Mouse (Mus musculus): ENCODE results near the gene Prss40. TPM values are rescaled to one million over a fixed set of nuclear protein-coding genes. Genes with fewer than 3 reads are reported as not detected.
"Not testable (repeated sequence)": the region's sequence is repeated elsewhere in the genome, so short reads cannot be mapped to it uniquely, and the experiment has no call there.

The Prss40 gene
- polyA plus RNA-seq, 1 experiment from 2014 or later = 0.15 TPM

- not testable (repeated sequence) for H3K36me3 ChIP-seq (ENCODE audit: control insufficient read depth, insufficient read depth); H3K27ac ChIP-seq (ENCODE audit: low read length); H3K4me3 ChIP-seq (replicated peaks; ENCODE audit: low read length); ATAC-seq; H3K4me1 ChIP-seq (replicated peaks; ENCODE audit: control insufficient read depth, insufficient read depth, low read length); H3K27me3 ChIP-seq (replicated peaks; ENCODE audit: control insufficient read depth, insufficient read depth, low read length); H3K9me3 ChIP-seq (ENCODE audit: control insufficient read depth, low read length); H3K9ac ChIP-seq (replicated peaks; ENCODE audit: low read depth, low read length); H3K4me2 ChIP-seq (ENCODE audit: low read length)
- WGBS = 77% methylated on average over 6 of the region's 6 CpGs
Observed at GRCm38 (mm10) chr1:34517297-34517696, 43.4 kb downstream of the Prss40 start.

DNA sequence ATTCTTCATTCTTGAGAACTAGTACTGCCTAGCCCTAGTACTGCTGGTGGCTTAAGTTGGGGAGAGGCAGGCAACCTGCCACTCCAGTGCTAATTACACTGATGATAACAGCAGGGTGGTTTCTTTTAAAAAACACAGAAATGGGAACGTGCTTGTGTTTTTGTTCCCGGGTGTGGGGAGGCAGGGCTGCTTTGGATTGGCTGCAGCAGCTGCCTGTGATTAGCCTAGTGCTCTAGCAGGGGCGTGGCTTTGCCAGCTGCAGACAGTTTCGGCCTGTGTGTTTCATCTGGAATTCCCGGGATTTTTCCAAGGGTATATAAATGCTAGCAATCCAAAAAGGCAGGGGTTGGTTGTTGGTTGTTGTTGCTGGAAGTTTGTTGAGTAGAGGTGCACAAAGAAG, 44.1 kb downstream of the Prss40 start:
- Histone ChIP-seq H3K4me2 (ENCODE audit: low read length) (no peak overlapping the region), H3K4me1 (replicated peaks; ENCODE audit: control insufficient read depth, insufficient read depth, low read length) (no peaks in the 10 kb centered on the region), H3K27ac (ENCODE audit: low read length) (no peak overlapping the region), H3K9ac (replicated peaks; ENCODE audit: low read depth, low read length) (no peak overlapping the region), H3K4me3 (replicated peaks; ENCODE audit: low read length) (no peak overlapping the region), H3K27me3 (replicated peaks; ENCODE audit: control insufficient read depth, insufficient read depth, low read length) (no peaks in the 10 kb centered on the region), H3K9me3 (ENCODE audit: control insufficient read depth, low read length) (no peaks in the 10 kb centered on the region), H3K36me3 (ENCODE audit: control insufficient read depth, insufficient read depth) (no peaks in the 10 kb centered on the region)
- ATAC-seq = no peak
- 34% methylated on average over 5 of the region's 5 CpGs for WGBS

- no peaks in the 10 kb centered on the region for H3K9me3 ChIP-seq (ENCODE audit: control insufficient read depth, low read length)
- no peaks in the 10 kb centered on the region for H3K27me3 ChIP-seq (replicated peaks; ENCODE audit: control insufficient read depth, insufficient read depth, low read length)
- H3K4me1 ChIP-seq (replicated peaks; ENCODE audit: control insufficient read depth, insufficient read depth, low read length) = no peaks in the 10 kb centered on the region
- no peaks in the 10 kb centered on the region for H3K36me3 ChIP-seq (ENCODE audit: control insufficient read depth, insufficient read depth)
- H3K4me3 ChIP-seq (replicated peaks; ENCODE audit: low read length) = no peak overlapping the region
- no peak overlapping the region for H3K9ac ChIP-seq (replicated peaks; ENCODE audit: low read depth, low read length)
- no peak for ATAC-seq
- H3K4me2 ChIP-seq (ENCODE audit: low read length) = no peak overlapping the region
- no peak overlapping the region for H3K27ac ChIP-seq (ENCODE audit: low read length)
- WGBS = 80% methylated on average over 4 of the region's 4 CpGs
Observed at GRCm38 (mm10) chr1:34513068-34513467, 47.7 kb downstream of the Prss40 start.

- WGBS = 5% methylated on average over 3 of the region's 3 CpGs
- no peaks in the 10 kb centered on the region for H3K36me3 ChIP-seq (ENCODE audit: control insufficient read depth, insufficient read depth)
- ATAC-seq = peak; percentile 12; the same call in 1 of the 2 replicates
- no peak overlapping the region for H3K4me3 ChIP-seq (replicated peaks; ENCODE audit: low read length)
- no peak overlapping the region for H3K9ac ChIP-seq (replicated peaks; ENCODE audit: low read depth, low read length)
- no peaks in the 10 kb centered on the region for H3K4me1 ChIP-seq (replicated peaks; ENCODE audit: control insufficient read depth, insufficient read depth, low read length)
- no peaks in the 10 kb centered on the region for H3K9me3 ChIP-seq (ENCODE audit: control insufficient read depth, low read length)
- H3K27me3 ChIP-seq (replicated peaks; ENCODE audit: control insufficient read depth, insufficient read depth, low read length) = no peaks in the 10 kb centered on the region
- no peak overlapping the region for H3K4me2 ChIP-seq (ENCODE audit: low read length)
- no peak overlapping the region for H3K27ac ChIP-seq (ENCODE audit: low read length)
Observed at GRCm38 (mm10) chr1:34511027-34511426, 49.7 kb downstream of the Prss40 start.

- Histone ChIP-seq H3K4me3 (replicated peaks; ENCODE audit: low read length) (no peak overlapping the region), H3K4me2 (ENCODE audit: low read length) (no peak overlapping the region), H3K4me1 (replicated peaks; ENCODE audit: control insufficient read depth, insufficient read depth, low read length) (no peaks in the 10 kb centered on the region), H3K27ac (ENCODE audit: low read length) (no peak overlapping the region), H3K9ac (replicated peaks; ENCODE audit: low read depth, low read length) (no peak overlapping the region), H3K27me3 (replicated peaks; ENCODE audit: control insufficient read depth, insufficient read depth, low read length) (no peaks in the 10 kb centered on the region), H3K36me3 (ENCODE audit: control insufficient read depth, insufficient read depth) (no peaks in the 10 kb centered on the region), H3K9me3 (ENCODE audit: control insufficient read depth, low read length) (no peaks in the 10 kb centered on the region)
- 9% methylated on average over 7 of the region's 7 CpGs for WGBS
- ATAC-seq = no peak
Observed at GRCm38 (mm10) chr1:34510575-34510981, 50.2 kb downstream of the Prss40 start.

GRCm38 (mm10) chr1:34507986-34508385, 52.8 kb downstream of the Prss40 start:
- 81% methylated on average over 3 of the region's 3 CpGs for WGBS
- H3K4me3 ChIP-seq (replicated peaks; ENCODE audit: low read length) = no peak overlapping the region
- H3K4me2 ChIP-seq (ENCODE audit: low read length) = no peak overlapping the region
- no peaks in the 10 kb centered on the region for H3K9me3 ChIP-seq (ENCODE audit: control insufficient read depth, low read length)
- ATAC-seq = no peak
- no peak overlapping the region for H3K27ac ChIP-seq (ENCODE audit: low read length)
- H3K27me3 ChIP-seq (replicated peaks; ENCODE audit: control insufficient read depth, insufficient read depth, low read length) = no peaks in the 10 kb centered on the region
- no peaks in the 10 kb centered on the region for H3K4me1 ChIP-seq (replicated peaks; ENCODE audit: control insufficient read depth, insufficient read depth, low read length)
- H3K36me3 ChIP-seq (ENCODE audit: control insufficient read depth, insufficient read depth) = no peaks in the 10 kb centered on the region
- no peak overlapping the region for H3K9ac ChIP-seq (replicated peaks; ENCODE audit: low read depth, low read length)

DNA sequence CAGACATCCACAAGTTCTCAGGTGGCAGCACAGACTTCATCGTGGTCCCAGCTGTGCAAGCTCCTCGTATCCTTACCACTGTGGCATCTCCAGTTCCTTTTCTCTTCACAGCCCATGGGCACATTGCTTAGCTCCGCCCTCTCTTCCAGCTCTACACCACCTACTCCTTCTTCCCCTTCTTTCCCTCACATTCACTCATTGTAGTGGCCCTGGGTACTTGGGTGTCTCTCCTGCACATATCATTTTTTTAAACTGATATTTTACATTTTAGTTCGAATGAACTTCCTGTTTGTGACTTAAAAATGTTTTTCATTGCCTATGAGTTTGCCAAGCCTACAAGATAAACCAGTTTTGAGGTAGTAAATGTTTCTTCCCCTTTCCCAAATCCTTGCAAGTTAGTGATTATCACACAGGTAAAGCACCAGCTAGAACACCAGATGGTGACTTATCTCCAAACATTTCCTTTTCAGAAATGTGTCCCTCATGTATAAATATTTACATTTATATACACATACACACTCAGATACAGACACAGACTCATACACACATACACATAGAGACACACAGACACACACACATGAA, 54.7 kb downstream of the Prss40 start:
- Histone ChIP-seq H3K4me1 (replicated peaks; ENCODE audit: control insufficient read depth, insufficient read depth, low read length) (no peaks in the 10 kb centered on the region), H3K36me3 (ENCODE audit: control insufficient read depth, insufficient read depth) (no peaks in the 10 kb centered on the region), H3K4me3 (replicated peaks; ENCODE audit: low read length) (no peak overlapping the region), H3K9me3 (ENCODE audit: control insufficient read depth, low read length) (no peaks in the 10 kb centered on the region), H3K27me3 (replicated peaks; ENCODE audit: control insufficient read depth, insufficient read depth, low read length) (no peaks in the 10 kb centered on the region), H3K4me2 (ENCODE audit: low read length) (no peak overlapping the region), H3K9ac (replicated peaks; ENCODE audit: low read depth, low read length) (no peak overlapping the region), H3K27ac (ENCODE audit: low read length) (no peak overlapping the region)
- ATAC-seq = no peak
- 83% methylated on average over 4 of the region's 4 CpGs for WGBS

DNA sequence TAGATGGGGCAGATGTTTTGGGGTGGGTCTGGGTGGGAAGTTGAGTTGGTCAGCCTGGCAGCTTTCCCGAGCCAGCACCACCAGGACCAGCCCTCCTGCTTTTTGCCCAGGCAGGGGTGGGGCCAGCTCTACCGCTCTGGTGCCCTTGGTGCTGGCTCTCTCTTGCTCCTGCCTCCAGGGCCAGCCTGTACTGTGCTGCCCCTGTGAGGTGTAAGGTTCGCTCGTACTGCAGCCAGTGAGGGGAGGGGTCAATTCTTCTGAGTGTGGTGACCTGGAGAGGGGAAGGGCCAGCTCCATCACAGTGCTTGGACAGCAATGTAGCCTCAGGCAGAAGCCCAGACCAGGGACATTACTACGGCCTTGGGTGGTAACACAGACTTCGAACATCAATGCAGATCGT, 55.4 kb downstream of the Prss40 start:
- Histone ChIP-seq H3K36me3 (ENCODE audit: control insufficient read depth, insufficient read depth) (no peaks in the 10 kb centered on the region), H3K4me3 (replicated peaks; ENCODE audit: low read length) (no peak overlapping the region), H3K9ac (replicated peaks; ENCODE audit: low read depth, low read length) (no peak overlapping the region), H3K9me3 (ENCODE audit: control insufficient read depth, low read length) (no peaks in the 10 kb centered on the region), H3K27ac (ENCODE audit: low read length) (no peak overlapping the region), H3K4me1 (replicated peaks; ENCODE audit: control insufficient read depth, insufficient read depth, low read length) (no peaks in the 10 kb centered on the region), H3K4me2 (ENCODE audit: low read length) (no peak overlapping the region), H3K27me3 (replicated peaks; ENCODE audit: control insufficient read depth, insufficient read depth, low read length) (no peaks in the 10 kb centered on the region)
- 58% methylated on average over 7 of the region's 7 CpGs for WGBS
- ATAC-seq = no peak

- Histone ChIP-seq H3K4me1 (replicated peaks; ENCODE audit: control insufficient read depth, insufficient read depth, low read length) (no peaks in the 10 kb centered on the region), H3K4me2 (ENCODE audit: low read length) (no peak overlapping the region), H3K9me3 (ENCODE audit: control insufficient read depth, low read length) (no peaks in the 10 kb centered on the region), H3K27ac (ENCODE audit: low read length) (no peak overlapping the region), H3K9ac (replicated peaks; ENCODE audit: low read depth, low read length) (no peak overlapping the region), H3K4me3 (replicated peaks; ENCODE audit: low read length) (no peak overlapping the region), H3K27me3 (replicated peaks; ENCODE audit: control insufficient read depth, insufficient read depth, low read length) (no peaks in the 10 kb centered on the region), H3K36me3 (ENCODE audit: control insufficient read depth, insufficient read depth) (no peaks in the 10 kb centered on the region)
- no peak for ATAC-seq
- 37% methylated on average over 3 of the region's 3 CpGs for WGBS
Observed at GRCm38 (mm10) chr1:34502991-34503390, 57.8 kb downstream of the Prss40 start.

Data from forebrain, embryonic 16.5 days (tissue).